Mouse (Mus musculus): Measurements from ENCODE around the gene Rps4x.
A peak's percentile ranks its signal among the peaks of the same experiment; 100 is the strongest.
"Not testable (repeated sequence)": the region's sequence is repeated elsewhere in the genome, so short reads cannot be mapped to it uniquely, and the experiment has no call there.

Gene Rps4x

DNA sequence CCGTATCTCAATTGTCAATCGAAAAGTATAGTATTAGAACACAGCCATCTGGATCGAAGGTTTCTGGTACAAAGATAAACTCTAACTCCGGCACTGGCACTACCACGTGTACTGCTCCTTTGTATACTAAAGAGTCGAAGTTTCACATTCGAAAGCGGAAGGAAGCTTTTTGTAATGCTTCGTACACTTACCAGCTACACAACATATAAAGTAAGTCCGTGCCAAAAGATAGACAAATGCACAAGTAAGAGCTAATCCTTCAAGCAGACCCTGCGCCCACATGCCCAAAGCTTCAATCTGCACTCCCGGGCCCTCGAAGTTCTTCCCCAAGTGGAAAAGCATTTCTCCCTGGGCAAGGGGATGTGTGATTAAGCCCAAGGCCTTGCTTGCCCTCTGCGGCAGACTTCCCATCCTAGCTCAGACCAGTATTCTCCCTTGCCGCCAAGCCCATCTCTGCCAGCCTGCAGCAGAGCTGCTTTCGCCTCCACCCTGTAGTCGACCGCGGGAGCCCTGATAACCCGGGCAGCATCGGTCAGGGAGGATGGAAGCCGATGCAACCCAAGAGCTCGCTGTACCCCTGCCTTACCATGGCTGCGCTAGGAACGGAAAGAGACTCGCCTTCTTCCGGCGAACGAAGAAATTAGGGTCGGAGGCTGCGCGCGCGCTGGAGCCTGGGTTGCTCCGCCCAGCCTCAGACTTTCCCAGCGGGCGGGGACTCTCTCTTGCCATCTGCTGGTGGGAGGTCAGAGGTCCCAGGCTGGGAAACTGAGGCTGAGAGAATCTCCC, at the start of gene Rps4x:
Rps4x (minus strand) TSS at position 683 of the 786 bp plus-strand sequence.
- ATAC-seq (ENCODE audit: low TSS enrichment): peak; percentile 100

DNA sequence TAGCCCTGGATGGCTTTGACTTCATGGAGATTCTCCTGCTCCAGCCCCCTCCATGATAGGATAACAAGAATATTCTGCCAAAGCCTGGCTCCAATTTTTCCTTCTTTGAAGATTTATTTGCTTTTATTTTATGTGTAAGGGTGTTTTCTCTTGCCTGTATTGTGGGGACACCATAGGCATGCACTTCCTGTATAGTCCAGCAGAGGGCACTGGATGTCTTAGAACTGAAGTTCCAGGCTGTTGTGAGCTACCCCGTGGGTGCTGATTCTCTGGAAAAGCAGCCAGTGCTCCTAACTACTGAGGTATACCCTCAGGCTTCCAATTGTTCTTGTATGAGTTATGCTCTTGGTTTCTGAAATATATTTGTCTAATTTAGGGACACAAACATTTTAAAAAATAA, 29.9 kb upstream of the Rps4x start:
- ATAC-seq (ENCODE audit: low TSS enrichment): no peak

DNA sequence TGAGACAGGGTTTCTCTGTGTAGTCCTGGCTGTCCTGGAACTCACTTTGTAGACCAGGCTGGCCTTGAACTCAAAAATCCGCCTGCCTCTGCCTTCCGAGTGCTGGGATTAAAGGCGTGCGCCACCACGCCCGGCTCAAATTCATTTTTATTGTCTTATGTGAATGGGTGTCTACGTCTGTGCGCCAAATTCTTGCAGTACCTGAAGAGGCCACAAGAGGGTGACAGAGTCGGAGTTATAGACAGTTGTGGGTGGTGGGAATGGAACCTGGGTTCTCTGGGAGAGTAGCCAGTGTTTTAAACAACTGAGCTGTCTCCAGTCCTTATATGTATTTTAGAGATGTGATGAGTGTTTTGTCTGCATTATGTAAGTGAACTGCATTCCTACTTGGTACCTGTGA, 26.2 kb upstream of the Rps4x start:
- ATAC-seq (ENCODE audit: low TSS enrichment): not testable (repeated sequence)

DNA sequence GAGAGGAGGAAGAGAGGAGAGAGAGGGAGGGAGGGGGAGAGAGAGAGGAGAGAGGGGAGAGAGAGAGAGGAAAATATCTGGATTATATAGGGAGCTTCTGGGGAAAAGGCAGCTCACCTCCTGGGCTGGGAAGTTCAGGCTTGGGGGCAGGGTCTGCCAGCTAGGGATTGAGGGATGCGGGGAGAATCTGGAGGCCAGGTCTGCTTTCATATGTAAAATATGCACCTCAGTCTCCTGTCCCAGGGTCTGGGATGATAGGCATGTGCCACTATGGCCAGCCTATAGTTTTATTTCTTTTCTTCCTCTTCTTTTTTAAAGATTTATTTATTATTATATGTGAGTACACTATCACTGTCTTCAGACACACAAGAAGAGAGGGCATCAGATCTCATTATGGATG, 1.6 kb upstream of the Rps4x start:
- no peak for ATAC-seq (ENCODE audit: low TSS enrichment)

DNA sequence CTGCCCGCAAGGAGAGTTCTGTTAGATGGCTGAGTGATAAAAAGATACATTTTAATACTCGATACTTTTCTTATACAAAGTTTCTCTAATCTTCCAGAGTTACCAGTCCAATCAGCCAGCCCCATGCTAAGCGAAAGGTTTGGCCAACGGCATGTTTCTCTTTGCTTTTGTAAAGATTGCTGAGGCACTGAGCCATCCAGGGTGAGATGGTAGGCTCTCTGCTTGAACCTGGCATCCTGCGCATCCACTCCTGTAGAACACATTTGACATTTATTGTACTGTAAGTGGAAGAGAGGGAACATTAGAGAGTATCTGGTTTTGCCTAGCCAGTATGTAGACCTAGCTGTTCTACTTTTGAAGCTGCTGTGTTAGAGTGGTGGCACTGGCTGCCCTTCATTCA, 387 bp upstream of the Rps4x start:
- ATAC-seq (ENCODE audit: low TSS enrichment): 0 out of 2 replicates have a peak, but pooled peaks have one; percentile 2

DNA sequence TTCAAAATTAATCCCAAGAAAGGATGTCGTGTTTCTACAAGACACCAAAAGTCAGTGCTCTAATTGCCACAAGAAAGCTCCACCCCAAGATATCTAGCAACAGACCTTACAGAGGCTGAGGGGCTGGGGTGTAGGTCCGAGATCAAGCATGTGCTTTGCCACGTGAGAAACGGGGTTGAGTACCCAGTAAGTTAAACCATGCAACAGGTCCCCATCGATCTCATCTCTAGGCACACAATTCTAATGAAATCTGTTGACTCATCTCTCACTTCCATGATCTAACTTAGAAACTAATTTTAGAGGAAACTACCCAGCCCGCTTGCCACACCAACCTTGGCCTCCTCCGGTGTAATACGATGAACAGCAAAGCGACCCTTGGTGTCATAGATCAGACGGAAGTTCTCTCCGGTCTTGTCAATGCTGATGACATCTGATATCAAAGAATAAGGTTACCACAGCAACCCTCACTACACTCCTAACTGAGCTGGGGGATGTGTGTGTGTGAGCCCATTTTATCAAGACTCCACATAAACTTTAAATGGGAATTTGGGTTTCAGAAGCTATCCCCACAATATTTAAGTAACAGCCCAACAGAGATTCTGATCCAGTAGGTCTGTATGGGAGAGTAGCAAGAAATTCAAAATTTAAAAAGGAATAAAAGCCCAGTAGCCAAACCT, 2.0 kb downstream of the Rps4x start:
- ATAC-seq (ENCODE audit: low TSS enrichment): no peak

DNA sequence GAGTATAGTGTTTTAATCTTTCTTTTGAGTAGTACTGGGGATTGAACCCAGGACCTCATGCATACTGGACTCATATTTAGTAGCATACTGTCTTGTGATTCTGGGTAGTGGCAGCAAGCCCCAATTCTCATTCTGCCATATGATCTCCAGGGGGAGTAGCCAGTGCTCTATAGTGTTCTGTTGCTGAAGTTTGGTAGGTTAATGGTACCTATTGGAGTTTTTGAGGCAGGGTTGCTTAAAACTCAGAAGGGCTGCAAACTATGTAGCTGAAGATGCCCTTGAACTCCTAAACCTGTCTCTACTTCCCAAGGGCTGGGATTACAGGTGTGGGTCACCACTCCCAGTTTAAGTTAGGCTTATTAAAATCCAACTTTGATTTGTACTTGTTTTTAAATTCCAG, 6.6 kb downstream of the Rps4x start:
- no peak for ATAC-seq (ENCODE audit: low TSS enrichment)

DNA sequence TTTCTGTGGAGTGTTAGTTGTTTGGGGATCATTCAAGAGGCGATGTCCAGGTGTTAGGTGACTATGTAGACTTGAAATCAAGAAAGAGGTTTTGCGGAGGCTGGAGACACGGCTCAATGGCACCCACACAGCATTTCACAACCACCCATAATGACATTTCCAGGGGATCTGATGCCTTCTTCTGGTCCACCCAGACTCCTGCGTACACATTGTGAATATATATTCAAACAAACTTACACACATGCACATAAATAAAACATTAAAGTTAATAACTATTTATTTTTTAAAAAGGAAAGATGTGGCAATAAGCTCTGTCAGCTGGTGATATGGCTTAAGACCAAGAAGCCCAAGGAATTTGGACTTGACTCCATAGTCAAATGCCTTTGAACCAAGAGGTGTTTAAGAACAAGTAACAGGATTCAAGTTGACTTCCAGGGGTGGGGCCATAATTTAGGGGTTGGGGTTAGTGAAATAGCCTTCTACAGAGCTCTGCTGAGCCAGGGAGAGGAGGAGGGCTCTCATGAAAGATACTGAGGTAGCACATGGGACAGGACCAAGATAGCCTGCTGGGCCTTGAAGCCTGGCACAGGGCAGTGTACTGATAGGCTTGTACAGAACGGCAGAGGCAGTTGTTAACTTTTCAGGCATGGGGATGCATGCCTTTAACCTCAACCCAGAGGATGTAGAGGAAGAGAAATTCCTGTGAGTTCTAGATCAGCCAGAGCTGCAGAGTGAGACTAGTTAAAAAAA, 13.5 kb downstream of the Rps4x start:
- ATAC-seq (ENCODE audit: low TSS enrichment): no peak

DNA sequence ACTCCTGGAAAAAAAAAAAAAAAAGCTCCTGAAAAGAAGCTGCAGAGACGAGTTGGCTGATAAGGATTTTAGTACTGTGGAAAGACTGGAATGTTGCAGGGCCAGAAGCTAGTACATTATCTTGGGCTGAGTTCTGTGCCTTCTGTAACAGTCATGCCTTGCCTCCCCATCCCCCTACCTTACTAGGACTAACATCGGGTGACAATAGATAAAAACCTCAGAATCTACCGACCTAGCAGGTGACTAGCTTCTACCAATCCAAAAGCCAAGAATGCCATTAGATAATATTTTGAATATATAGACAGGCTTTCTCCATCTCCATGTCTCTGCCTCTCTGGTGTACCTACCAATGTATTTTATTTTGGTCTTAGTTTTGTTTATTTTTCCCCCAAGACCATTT, 18.3 kb downstream of the Rps4x start:
- no peak for ATAC-seq (ENCODE audit: low TSS enrichment)

DNA sequence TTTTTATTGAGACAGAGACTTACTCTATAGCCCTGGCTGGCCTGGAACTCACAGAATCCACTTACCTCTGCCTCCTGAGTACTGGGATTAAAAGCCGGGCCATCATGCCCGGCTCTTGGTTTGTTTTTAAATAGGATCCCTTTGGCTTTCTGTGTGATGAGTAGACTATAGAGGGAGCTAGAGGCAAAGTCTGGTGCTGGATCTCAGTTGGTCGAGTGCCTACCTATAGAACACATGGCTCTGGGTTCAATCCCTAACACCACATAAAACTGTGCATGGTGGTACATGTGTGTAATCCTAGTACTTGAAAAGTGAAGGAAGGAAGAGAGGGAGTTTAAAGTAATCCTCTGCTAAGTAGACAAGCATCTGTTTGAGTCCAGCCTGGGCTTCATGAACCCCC, 19.1 kb downstream of the Rps4x start:
- no peak for ATAC-seq (ENCODE audit: low TSS enrichment)

DNA sequence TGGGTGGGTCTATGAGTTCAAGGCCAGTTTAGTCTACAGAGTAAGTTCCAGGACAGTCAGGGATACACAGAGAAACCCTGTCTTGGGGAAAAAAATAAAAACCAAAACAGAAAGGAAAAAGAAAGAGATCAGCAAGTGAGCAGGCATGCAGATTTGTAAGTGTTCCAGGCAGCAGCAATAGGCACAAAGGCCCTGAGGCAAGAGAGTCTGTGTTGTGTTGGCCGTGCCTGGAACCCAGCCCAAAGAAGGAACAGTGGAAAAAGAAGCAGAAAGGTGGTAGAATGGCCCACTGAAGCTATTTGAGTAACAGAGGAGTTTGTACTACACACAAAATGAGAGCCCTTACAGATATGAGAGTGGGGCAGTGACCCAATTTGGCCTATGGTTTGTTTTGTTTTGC, 19.5 kb downstream of the Rps4x start:
- no peak for ATAC-seq (ENCODE audit: low TSS enrichment)

DNA sequence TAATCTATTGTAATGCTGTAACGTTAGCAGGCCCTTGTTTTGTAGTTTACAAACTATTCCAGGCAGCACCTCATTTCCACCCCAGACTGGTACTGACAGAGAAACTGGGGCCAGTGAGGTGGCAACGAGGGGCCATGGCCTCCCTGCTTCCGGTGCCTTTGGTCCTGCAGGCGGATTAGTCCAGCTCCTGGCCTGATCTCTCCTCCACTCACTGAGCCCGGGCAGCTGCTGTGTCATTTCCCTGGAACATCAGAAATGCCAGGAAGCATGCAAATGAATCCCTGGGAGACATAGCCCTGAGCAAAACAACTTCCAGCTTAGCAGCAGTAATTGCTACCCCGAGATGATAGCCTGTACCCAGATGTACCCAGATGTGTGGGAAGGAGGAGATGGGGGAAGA, 22.2 kb downstream of the Rps4x start:
- ATAC-seq (ENCODE audit: low TSS enrichment): 0 out of 2 replicates have a peak, but pooled peaks have one; percentile 20

DNA sequence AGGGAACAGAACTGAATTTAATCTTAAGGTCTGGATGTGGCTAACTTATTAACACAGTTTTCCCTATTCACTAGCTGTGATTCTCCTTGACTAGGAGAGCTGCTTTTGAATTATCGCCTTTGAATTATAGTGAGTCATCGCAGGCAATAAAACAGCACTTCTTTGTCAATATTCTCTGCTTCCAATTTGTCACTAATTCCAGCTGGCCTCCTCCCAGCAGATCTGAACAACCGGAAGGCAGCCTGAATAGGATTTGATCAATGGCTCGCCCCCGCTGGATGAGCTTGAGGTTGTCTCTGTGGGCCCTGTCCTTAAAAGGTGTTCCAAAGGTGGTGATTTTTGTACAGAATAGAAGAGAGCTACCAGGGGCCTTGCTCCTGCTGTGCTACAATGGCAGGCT, 22.7 kb downstream of the Rps4x start:
- no peak for ATAC-seq (ENCODE audit: low TSS enrichment)

DNA sequence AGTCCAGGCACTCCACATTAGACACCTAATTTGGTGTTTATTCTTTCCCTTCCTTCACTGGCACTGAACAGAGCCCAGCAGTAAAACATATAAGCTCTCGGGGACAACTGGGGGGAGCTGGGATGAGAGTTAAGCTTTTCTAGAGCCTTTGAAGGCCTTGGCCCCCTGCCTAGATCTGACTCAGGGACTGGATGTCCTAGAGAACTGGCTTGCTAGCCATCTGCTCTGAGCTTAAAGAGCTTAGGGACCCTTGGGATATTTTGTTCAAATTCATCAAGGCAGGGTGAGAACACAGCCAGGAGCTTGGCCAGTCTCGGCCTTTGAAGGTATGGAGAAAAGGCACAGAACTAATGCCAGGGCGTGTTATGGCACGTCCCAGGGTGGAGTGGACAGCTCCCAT, 25.7 kb downstream of the Rps4x start:
- no peak for ATAC-seq (ENCODE audit: low TSS enrichment)

DNA sequence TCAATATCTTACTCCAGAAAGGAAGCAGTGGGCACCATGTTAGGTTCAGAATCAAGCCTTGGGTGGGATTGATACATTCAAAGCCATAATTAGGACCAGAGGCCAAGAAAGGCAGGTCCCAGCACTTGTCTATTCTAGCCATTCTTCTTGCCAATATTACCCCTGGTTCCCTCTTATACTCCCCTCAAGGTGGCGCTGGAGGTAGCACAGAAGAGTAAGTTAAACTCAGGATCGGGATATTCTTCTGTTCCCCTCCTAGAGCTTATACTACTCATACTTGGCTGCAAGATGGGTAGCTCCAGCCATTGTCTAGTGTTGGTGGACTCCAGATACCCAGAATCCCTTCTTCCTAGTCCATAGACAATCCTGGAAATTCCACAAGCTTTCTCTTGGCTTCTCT, 26.1 kb downstream of the Rps4x start:
- 0 out of 2 replicates have a peak, but pooled peaks have one; percentile 55 for ATAC-seq (ENCODE audit: low TSS enrichment)

DNA sequence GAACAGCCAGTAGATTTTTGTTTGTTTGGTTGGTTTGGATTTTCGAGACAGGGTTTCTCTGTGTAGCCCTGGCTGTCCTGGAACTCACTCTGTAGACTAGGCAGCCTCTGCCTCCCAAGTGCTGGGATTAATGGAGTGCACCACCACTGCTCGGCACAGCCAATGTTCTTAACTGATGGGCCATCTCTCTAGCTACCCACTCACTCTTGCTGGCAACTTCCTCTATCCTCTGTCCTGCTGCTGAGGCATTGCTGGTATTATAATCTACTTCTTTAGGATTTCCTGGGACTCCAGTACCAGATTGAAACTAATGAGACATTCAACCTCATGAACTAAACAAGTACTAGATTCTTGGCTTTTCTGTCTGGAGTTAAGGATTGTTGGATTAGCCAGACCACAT, 28.7 kb downstream of the Rps4x start:
- ATAC-seq (ENCODE audit: low TSS enrichment): no peak

DNA sequence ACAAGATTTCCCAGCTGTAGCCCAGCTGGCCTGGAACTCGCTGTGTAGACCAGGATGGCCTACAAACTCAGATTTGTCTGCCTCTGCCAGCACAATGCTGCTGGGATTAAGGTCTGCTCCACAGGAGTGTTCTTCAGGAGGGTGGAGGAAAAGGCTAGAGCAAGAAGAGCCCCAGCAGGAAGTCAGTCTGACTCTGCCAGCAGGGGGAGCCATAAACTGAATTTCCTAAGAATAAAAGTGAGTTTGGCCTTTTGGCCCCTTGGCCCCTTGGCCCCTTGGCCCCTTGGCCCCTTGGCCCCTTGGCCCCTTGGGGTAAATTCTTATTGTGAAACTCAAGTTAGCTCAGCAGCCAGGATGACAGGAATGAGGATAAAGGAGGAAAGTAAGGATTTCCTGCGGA, 29.4 kb downstream of the Rps4x start:
- no peak for ATAC-seq (ENCODE audit: low TSS enrichment)

DNA sequence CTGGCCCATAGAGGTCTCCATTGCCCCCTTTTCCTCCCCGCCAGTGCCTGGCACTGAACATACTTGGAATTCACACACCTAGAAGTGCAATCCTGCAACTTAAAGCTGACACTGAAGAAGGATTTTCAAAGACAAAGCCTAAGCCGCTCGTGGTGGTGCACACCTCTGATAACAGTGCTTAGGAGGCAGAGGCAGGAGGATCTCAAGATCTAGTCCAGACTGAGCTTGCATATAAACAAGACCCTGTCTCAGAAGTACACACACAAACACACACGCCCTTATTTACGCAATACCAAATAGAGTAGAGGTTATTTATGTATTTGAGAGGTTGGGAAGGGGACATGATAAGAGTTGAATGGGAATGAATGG, 31.8 kb downstream of the Rps4x start:
- no peak for ATAC-seq (ENCODE audit: low TSS enrichment)

DNA sequence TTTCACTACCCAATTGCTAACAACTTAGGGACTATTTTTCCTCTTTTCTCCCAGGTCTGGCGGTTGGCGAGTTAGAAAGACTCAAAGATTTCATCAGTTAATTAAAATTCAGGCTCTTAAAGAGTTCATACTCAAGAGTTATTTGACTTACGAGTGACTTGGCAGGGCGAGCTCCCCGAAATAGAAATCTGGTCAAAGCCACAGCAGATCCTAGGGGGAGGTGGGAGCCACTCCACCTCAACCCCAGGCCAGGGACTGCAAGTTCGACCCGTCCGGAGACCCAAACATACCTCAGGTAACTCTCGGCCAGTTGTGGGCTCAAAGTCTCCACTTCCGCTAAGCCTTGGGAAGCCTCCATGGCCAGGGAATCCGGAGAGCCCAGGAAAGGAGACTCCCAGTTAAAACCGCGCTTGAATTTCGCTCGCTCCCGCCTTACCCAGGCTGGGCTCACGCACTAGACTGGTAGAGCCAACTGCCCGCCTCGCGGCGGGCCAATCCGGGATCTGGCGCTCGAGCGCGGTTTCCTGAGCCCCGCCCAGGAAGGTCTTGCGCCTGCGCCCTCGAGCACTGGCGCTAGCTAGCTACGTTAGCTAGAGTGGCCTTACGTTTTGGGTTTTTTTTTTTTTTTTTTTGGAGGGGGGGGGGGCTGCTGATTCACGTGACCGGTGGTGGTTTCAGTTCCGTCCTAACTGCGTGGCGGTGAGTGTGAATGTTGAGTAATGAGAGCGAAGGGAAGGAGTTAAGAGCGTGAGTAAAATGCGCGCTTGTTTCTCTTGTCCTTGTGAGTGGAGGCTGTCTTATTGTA, 32.4 kb downstream of the Rps4x start, which contains the start of gene Ercc6l:
Ercc6l (minus strand) TSS at position 474 of the 805 bp plus-strand sequence.
- ATAC-seq (ENCODE audit: low TSS enrichment): peak; percentile 100

DNA sequence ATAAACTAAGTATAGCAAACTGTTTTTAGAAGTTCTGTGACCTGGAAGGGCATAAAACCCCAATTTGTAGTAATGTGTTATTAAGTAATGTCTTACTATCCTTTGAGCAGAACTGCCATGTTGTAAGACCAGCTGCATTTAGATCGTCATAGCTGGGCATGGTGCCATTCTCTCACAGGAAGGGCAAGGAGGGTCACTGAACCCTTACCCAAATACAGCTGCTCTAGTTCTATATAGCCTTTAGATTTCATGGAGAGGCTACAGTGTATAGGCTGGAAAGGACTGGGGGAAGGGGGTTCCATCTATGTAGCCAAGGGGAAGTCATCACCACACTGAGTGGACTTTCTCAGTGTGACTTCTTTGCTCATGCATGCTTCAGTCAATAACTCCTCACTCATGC, 48.0 kb downstream of the Rps4x start:
- ATAC-seq (ENCODE audit: low TSS enrichment): no peak

Measured in frontal cortex, adult (tissue).